Mouse (Mus musculus) neural tube, embryonic 10.5 days (tissue): ENCODE measurements around the gene Tmem222.

Experiments used
- DNase-seq: peaks from one replicate; pipeline ENCODE4 v3.0.0-alpha.2; 2017; ENCODE audit warnings: low spot score; ENCODE audit errors: extremely low spot score

The Tmem222 gene

DNA sequence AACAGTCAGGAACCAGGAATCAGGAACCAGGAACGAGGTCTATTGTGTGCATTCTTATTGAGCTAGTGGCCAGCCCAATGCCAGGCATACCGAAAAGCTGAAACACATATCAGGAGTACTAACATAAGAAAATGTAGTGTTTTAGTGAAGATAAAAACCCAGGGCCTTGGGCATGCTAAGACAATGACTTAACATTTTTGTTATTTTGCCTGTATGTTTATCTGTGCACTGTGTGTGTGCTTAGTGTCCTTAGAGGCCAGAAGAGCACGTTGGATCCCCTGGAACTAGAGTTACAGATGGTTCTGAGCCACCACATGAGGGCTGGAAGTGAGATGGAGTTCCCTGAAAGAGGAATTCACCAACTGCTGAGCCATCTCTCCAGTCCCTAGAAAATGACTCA is 7.7 kb upstream of the Tmem222 start:
- no peak for DNase-seq

DNA sequence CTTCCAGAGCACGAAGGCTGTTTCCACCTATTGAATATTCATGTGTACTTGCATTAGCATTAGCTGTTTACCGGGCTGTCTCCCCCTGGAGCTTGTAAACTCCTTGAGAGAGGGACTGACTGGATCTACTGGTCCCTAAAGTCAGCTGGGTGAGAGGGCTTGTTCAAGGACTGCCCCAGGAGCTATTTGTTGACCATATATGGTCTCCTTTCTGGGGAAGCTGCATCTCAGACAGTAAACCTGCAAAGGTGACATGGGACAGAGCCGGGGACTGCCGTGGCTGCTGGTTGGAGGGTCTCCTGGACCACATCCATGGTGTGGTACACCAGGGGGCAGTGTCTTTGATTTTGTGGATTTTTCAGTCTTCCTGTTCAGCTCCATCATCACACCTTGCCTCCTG is 5.1 kb upstream of the Tmem222 start:
- peak; percentile 45 for DNase-seq

DNA sequence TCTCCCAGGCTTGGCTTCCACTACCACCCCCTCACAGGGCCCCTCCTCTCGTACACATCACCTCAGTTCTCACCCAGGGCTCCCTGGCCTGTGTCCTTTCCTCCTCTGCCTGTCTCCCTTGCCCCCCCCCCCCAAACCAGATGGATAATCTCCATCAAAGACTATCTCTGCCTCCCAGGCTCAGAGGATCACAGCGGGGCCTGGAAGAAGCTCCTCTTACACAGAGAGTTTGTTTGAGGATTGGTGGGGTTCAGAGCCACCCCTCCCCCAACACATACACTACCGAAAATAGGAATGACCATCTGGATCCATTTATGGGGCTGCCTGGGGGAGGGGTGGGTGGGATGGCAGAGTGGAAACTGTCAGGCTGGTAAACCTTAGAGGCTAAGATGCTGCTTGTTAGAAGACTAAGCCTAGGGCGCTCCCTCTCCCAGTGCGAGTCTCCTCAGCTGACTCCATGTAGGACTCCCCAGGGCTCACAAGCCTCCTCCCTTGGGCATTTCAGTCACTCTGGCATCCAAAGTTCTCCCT is 4.4 kb upstream of the Tmem222 start:
- peak; percentile 73 for DNase-seq

DNA sequence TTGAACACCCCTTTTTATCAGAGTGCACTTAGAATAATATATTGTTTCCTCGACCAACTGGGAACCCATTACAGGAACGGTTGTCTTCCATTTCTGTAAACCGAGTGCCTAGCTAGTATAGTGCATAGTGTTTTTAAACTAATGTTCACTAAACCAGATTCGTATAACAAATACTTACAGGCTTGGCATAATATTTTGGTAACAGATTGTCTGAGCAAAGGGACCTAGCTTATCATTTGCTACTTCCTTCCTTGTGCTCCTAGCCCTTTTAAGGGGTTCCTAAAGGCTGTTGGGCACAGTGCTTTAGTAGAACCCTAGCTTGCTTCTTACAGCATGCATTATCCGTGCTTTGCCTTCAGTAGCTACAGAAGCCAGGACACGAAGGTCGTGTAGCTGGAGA is 3.9 kb upstream of the Tmem222 start:
- DNase-seq: no peak

DNA sequence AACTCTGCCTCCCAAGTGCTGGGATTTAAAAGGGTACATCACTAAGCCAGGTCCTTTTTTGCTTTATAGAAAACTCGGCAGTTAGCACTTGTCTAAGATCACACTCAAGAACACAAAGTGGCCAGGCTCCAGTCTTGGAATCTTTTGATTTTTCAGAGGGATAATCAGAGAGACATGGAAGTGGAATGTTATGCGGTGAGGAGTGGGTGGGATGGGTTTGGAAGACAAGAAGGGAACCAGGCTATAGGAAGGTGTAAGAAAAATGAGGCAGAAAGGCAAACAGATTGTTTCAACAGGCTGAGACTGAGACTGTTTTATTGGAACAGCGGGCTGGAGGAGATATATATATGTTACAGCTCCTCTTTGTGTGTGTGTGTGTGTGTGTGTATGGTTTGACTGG is 890 bp upstream of the Tmem222 start:
- DNase-seq: no peak

DNA sequence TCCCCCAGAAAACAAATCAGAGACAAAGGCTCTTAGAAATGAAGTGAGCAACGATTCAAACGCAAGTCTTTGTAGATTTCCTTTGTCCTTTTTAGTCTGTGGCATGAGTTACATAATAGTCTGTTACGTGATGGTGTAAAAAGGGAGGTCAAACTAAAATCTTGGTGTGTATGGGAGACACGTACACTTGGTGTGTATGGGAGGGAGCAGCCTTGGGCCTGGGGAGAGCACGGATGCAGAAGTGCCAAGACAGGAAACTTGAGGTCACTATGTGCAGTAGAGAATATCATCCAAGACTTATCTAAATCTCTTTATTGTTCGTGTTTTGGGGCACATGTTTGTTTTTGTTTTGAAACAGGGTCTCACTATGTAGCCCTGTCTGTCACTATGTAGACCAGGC is 475 bp upstream of the Tmem222 start:
- DNase-seq: no peak

DNA sequence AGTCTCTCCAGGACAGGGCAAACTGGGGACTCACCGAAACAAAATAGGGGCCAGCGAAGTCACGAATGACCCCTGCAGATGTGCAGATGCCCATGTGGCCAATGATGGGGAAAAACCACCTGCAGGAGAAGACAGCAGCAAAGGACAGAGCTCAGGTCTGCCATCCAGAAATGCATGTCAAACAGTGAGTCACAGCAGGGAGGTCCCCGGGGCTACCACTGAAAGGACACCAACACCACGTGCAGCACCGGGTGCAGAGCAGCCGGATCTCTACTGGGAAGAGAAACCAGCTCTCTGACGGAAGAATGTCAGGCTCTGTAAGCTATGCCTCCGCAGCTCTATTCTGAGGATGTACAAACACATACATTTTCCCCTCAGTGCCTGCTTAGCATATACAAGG is 6.7 kb downstream of the Tmem222 start:
- DNase-seq: no peak

DNA sequence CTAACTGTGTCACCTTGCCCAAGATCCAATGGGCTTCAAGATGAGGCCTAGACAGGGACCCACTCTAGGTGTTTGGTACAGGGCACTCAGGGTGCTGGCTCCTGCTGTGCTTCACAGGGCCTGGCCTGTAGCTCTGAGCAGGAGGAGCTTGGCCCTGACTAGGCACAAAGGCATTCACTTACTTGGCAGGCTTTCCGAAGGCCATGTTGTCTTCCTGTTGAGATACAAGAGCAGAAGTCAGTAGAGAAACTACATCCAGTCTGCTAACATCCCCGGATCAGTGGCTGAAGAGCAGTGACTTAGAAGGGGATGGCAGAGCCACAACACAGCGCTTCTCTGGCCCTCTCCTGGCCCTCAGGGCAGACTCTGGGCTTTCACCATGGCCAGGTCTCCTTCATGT is 8.0 kb downstream of the Tmem222 start:
- no peak for DNase-seq

DNA sequence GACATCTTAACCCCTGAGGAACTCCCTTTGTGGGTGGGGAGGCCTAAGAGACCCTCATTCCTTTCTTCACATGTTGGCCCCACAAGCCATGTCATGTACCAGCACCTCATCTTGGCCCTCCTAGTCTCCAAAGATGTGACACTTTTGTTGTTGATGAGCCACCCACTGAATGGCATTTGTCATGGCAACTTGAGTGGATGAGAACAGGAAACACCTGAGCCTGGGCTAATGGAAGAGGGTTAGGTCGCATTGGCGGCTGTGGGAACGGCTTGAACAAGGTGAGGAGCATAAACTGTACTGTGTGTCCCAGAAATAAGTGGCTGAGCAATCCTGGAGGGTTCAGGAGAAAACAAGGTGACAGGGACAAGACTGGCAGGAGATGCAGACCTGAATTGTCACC is 8.7 kb downstream of the Tmem222 start:
- no peak for DNase-seq

DNA sequence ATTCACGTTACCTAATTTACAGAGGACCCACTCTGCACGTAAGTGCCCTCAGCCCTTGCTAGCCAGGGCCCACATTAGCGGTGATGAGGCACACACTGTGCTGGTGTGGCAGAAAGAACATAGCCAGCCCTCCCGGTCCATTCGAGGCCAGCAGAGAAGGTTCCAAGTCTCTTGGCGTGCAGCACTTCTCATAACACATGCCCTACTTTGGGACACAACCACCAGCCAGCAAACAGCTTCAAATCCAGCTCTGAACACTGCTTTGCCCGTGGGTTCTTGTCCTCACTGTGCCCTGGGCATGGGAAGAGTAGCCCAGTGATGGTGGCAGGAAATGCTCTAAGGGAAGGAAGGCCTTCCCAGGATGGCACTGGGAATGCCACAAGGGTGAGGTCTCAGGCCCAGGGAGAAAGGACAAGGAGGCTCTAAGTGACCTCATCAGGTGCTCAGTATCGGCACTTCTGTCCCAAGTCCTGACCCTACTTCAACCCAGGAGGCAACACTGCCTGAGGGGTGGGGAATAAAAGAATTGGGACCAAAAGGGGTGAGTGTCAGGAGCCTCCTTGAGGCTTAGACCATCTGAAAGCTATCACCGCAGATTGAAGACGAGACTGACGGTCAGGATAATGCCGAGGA is 11.2 kb downstream of the Tmem222 start:
- DNase-seq: no peak

DNA sequence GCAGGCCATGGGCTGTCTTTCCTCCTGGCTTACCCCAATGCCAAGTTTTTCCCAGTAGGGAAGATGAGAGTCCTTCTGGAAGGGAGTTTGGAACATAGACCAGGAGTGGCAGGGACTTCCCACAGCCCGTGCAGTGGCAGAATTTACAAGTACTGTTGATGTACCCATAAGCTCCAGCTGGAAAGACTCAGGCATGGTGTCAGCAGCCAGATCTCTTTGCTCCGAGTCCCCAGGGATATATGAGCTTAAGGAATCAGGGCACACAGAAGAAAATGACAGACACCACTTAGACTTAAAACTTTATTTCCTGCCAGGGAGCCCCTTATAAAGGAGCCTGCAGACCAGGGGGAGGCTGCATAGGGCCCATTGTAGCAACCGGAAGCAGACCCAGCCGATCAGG is 11.8 kb downstream of the Tmem222 start:
- DNase-seq: no peak

DNA sequence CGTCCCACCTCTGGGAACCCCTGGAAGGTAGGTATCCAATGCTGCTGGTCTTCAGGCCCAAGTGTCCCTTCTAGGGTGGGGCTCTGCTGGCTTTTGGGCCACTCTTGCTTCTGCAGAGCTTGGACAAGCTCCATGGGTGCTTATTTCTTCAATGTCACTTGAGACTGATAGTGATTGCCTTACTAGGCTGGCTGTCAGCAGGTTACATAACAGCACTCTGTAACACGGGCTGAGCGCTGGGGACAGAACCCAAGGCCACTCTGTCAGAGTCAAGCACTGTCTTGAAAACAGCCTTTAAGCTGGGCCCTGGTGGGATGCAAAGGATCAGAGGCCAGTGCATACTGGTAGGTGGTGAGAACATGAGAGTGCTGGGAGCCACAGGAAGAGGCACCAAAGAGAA is 12.3 kb downstream of the Tmem222 start:
- DNase-seq: no peak

DNA sequence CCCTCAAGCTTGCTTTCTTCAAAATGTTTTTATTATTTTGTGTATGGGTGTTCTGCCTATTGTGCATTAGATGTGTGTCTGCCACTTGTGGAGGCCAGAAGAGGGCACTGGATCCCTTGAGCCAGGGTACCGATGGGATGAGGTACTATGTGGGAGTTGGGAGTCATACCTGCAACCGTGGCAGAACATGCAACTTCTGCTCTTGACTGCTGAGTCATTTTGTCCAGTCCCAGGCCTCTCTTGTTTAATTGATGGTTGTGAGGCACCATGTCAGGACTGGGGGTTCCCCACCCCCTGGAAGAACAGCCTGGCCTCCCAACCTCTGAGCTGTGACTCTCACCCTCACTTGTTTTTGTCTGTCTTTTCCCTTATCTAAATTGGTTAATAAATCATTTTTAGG is 13.0 kb downstream of the Tmem222 start:
- no peak for DNase-seq

DNA sequence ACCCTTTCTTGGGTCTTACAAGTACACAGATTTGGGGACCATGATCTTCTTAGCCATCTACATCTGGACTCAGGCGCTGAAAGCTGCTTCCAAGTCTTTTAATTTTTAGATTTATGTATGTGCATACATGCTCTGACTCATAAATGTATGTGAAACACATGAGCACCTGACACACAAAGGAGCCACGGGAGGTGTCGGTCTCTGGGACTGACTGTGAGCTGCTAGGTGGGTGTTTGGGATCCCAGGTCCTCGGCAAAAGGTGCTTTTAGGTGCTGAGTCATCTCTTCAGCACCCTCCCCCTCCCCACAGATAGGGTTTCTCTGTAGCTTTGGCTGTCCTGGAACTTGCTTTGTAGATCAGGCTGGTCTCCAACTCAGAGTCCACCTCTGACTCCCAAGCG is 13.8 kb downstream of the Tmem222 start:
- DNase-seq: no peak

DNA sequence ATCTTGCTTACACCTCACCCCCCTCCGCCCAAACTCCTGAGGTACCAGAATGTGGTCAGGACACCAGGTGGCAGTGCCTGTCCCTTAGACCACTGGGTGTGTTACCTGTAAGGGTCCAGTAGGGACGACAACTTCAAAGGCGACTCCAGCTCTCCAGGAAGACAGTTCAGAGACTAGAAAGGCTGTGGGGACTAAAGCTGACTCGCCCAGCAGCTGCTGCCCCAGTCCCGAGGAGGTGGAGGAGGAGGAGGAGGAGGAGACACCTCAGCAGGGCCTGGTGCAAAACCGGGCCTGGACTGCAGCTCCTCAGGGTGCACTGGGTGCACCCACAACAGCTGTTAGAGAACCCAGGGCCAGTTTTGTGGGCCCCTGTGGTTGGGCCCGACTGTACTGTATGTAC is 14.7 kb downstream of the Tmem222 start, which contains the start of gene Sytl1:
TSS of gene Sytl1 (minus strand) at position 232 of the 400 bp plus-strand sequence.
- DNase-seq: no peak

DNA sequence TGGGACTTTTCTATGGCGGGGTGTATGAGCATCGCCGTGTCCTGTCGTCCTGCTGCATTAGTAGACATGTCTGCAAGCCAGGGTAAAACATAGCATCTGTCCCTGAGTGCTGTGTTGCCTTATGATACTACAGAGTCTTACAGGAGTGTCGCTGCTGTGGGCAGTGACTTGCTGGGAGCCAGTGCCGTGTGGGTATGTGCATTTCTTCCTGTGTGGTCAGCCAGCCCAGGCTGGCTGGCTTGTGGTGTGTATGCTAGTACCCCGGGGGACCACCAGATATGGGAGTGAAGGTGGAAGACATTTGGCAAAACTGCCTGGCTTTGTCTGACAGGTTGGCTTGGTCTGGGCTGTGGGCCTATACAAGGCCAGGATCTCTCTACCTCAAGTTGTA is 15.2 kb downstream of the Tmem222 start:
- DNase-seq: no peak

DNA sequence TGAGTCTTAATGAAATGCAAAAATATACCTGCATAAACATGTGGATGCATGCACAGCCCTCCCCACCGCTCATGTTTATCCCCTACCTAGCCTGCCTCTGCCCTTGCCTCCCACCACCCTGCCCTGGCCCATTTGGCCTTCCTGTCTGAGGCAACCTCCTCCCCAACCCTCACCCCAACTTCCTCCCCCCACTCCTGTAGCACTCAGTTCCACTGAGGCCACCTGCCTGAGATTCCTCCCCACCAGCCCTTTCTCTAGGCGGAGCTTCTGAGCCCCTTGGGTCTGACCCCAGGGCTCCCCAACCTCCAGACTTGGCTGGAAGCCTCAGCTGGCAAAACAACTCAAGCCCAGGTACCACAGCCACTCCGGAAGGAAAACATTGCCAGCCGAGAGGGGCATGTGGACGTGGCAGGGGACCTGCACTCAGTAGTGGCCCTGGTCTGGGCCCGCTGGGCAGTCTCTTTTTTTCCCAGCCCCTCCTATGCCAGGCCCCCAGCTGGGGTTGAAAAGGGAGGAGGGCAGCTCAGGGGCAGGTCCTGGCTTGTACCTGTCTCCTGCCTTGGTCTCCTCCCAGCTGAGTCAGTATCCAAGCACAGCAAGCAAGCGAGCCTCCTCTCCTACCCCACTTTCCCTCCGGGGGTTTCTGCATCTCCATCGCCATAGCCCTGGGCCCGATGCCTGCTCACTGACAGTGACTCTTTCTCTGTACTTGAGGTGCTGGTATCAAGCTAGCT is 15.8 kb downstream of the Tmem222 start:
- DNase-seq: no peak

DNA sequence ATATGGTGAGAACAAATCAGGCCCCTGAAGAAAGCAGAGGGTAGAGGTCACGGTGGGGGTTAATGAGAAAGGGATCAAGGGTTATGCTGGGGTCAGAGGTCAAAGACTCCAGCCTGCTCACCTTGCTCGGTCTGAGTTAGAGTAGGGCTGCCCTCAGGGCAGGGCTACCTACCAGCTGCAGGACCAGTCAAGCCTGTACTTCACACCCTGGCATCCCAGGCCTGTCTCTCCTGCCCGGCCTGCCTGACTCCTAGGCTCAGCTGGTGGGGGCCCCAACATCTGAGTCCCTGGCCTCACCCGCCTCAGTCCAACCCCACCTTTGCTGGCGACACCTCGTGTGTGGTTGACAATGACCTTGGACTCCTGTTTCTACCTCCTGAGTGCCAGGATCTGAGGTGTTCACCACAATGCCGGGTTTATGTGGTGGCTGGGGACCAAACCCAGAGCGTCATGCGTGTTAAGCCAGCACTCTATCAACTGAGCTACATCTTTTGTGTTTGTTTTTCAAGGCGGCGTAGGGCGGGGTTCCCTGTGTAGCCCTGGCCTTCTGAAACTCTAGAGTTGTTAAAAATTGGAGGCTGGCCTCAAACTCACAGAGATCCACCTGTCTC is 19.7 kb downstream of the Tmem222 start:
- DNase-seq: no peak

DNA sequence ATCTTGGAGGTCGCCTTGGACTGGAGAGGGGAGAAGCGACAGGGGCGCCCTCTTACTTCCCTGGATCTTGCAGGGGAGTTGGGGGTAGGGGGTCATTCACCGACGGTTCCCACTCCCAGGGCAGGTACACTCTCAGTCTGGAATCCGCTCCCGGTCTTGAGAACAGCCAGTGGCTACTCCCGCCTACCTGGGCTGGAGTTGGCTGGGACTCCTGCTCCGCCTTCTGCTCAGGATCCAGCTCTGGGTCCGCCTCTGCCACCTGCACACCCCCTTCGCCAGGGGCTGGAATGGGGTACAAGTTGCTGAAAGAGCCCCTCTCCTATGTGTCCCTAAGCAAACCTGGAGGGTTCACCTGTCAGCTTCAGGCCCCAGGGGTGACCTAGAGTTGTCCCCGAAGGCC is 20.4 kb downstream of the Tmem222 start:
- no peak for DNase-seq

DNA sequence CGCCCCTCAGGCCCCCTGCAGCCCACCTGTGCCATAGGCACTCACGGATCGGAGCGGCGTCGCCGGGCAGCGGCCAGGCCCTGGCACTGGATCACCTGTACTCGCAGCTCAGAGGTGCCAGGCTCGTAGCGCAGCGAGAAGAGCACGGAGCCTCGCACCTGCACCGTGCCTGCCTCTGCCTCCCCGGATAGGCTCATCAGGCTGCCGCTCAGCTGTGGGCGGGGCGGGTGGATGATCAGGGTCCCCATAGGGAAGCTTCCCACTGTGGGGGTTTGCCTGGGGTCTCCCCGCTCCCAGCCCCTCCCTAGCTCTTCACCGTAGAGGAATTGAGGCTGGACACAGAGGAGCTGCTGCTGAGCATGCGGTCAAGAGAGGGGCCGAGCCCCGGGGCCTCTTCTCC is 20.8 kb downstream of the Tmem222 start:
- DNase-seq: no peak

DNA sequence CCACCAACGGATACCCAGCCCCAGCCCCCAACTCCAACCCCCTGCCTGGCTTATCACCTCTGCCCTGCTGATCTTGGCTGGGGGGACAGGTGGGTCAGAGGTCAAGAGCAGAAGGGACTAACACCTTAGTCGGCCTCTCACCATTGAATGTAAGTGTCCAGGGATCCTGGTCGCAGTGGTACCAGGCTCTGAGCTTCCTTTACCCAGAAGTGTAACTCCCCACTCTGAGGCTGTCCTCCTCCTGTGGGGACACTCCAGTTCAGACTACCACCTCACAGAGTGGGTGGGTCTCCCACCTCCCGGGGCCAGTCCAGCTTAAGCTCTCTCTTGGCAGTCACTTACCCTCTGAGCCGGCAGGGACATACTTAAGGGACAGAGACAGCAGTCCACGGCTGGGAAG is 22.2 kb downstream of the Tmem222 start:
- no peak for DNase-seq

DNA sequence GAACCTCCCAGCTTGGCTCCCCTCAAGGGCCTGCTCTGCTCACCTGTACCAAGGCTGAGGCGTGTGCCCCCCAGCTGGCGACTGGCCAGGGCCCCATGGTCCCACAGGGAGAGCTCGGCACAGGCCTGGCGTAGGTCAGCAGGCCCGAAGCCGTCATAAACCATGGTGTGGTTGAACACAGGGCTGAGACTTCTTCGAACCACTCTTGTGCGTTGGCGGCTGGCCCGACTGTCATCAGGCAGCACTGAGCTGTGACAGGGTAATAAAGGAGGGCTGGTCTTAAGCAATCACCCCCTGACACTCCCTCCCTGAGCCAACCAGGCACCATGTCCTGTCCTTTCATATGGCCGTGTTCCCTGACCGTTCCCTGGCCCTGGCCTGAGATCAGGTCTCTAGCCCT is 24.2 kb downstream of the Tmem222 start:
- DNase-seq: no peak

DNA sequence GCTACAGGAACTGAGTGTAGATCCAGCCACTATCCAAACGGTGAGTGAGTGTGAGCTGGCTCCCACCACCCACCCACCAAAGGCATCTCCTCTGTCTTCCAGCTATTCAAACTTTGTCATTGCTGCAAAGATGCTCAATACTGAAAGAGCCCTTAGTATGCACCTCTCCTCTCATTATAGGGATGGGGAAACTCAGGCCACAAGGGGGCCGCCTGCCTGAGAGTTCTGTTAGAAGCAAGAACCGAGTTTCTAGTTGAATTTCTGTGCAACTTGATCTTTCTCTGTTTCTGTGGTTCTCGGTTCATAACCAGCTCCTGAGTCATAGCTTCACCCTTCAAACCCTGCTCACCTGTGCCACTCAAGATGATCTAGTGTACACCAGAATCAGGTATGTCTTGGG is 25.5 kb downstream of the Tmem222 start:
- DNase-seq: no peak
